Mouse (Mus musculus) liver, embryonic 14.5 days (tissue): ENCODE results near the gene Zfp866. TPM values are rescaled to one million over a fixed set of nuclear protein-coding genes. Genes with fewer than 3 reads are reported as not detected.

Experiments
- ATAC-seq: fragments of 200-750 bp; cut with Nextera tagmentation; 2 replicates; pipeline ENCODE4 v1.8.0; 2017; ENCODE audit warnings: moderate number of reproducible peaks, mild to moderate bottlenecking, moderate library complexity; ENCODE audit not compliant: insufficient read depth
- DNase-seq, 3 experiments: peaks; one replicate each; pipeline ENCODE4 v3.0.0-alpha.2; 2012 to 2013; ENCODE audit warnings: low read depth in 3 of 3, low spot score in 3 of 3
- H3K27ac ChIP-seq: fragments of 300-500 bp; sonication (generic); 2 replicates; pipeline ENCODE4 v1.5.1; 2014; ENCODE audit warnings: moderate library complexity, mild to moderate bottlenecking, control low read depth, inconsistent platforms
- H3K27me3 ChIP-seq: fragments of 300-500 bp; sonication (generic); 2 replicates; pipeline ENCODE4 v1.6.1; 2014; ENCODE audit warnings: mild to moderate bottlenecking, low read length, moderate library complexity; ENCODE audit not compliant: control insufficient read depth, insufficient read depth
- H3K36me3 ChIP-seq: fragments of 300-500 bp; sonication (generic); replicated peaks from 2 replicates; pipeline ENCODE4 v1.6.1; 2014; ENCODE audit warnings: low read depth; ENCODE audit not compliant: control insufficient read depth, insufficient read depth
- H3K4me1 ChIP-seq, 2 experiments: fragments of 200-500 bp in 1 of 2; fragments of 300-500 bp in 1 of 2; sonication (generic) in 1 of 2; replicated peaks; 2 replicates each; pipeline ENCODE4 v1.6.1; 2012 to 2014; ENCODE audit warnings: antibody characterized with exemption in 1 of 2, inconsistent platforms in 1 of 2, low read length in 1 of 2; ENCODE audit not compliant: control insufficient read depth in 2 of 2, insufficient read depth in 2 of 2
- H3K4me2 ChIP-seq: fragments of 300-500 bp; sonication (generic); 2 replicates; pipeline ENCODE4 v1.6.1; 2014; ENCODE audit warnings: low read depth, mild to moderate bottlenecking, control low read depth, moderate library complexity
- H3K4me3 ChIP-seq, 2 experiments: fragments of 200-500 bp in 1 of 2; fragments of 300-500 bp in 1 of 2; sonication (generic) in 1 of 2; 2 replicates each; pipeline ENCODE4 v1.5.1; 2012 to 2014; ENCODE audit warnings: low read depth in 2 of 2, low read length in 2 of 2, mild to moderate bottlenecking in 2 of 2, control low read depth in 1 of 2, inconsistent platforms in 1 of 2, moderate library complexity in 1 of 2; ENCODE audit not compliant: insufficient read depth in 1 of 2
- H3K9ac ChIP-seq: fragments of 300-500 bp; sonication (generic); replicated peaks from 2 replicates; pipeline ENCODE4 v1.6.1; 2014; ENCODE audit warnings: mild to moderate bottlenecking, control low read depth, moderate library complexity
- H3K9me3 ChIP-seq: fragments of 300-500 bp; sonication (generic); 2 replicates; pipeline ENCODE4 v1.6.1; 2016; ENCODE audit warnings: low read length, mixed read lengths; ENCODE audit not compliant: control insufficient read depth
- CTCF ChIP-seq: IDR thresholded peaks from 2 replicates; pipeline ENCODE4 v1.5.1; 2016; ENCODE audit warnings: antibody characterized with exemption, low read depth, control low read depth
- EP300 ChIP-seq: IDR thresholded peaks from 2 replicates; pipeline ENCODE4 v1.6.1; 2016; ENCODE audit warnings: antibody characterized with exemption, low read depth
- WGBS: fragments of 180-500 bp; shearing (Covaris S2); extraction: QIAGEN DNeasy Blood & Tissue Kit; methylation state at CpG from one replicate; pipeline ENCODE4 v1.1.7; 2014; ENCODE audit not compliant: insufficient replicate concordance; 5-methylcytosine and 5-hydroxymethylcytosine counted together
- polyA plus RNA-seq, 2 experiments: library from polyadenylated mRNA; depleted of rRNA in 1 of 2; stranded (reverse) in 1 of 2; unstranded in 1 of 2; fragments of >200 nt; fragmentation: Nextera tagmentation in 1 of 2; extraction: Ambion mirVana in 1 of 2; gene quantifications; 2 replicates each; pipeline versions ENCODE4 v1.2.1 to v1.2.3; 2012 to 2014

Gene Zfp866
- polyA plus RNA-seq, 2 experiments: 5.8 to 6.0 TPM

- H3K36me3 ChIP-seq: no peaks in the 10 kb centered on the region; the same call in 1 of the 2 replicates
- H3K4me2 ChIP-seq: no peak overlapping the region
- TF ChIP-seq EP300 (no peak), CTCF (no peak)
- H3K27me3 ChIP-seq: no peaks in the 10 kb centered on the region
- DNase-seq (no peak), ATAC-seq (no peak)
- 66% methylated on average over 12 of the region's 12 CpGs for WGBS
- H3K4me3 ChIP-seq: no peak overlapping the region
- H3K9me3 ChIP-seq: no peaks in the 10 kb centered on the region
- no peak overlapping the region for H3K9ac ChIP-seq
- no peak overlapping the region for H3K27ac ChIP-seq
- H3K4me1 ChIP-seq: peaks cover 11 to 19% of the 10 kb centered on the region in 2 experiments
Observed at GRCm38 (mm10) chr8:69777111-69777510, 13.9 kb downstream of the Zfp866 start.

- ATAC-seq: no peak
- TF ChIP-seq EP300: no peak
- no peak for TF ChIP-seq CTCF
- Histone ChIP-seq H3K27me3 (no peaks in the 10 kb centered on the region), H3K36me3 (peaks cover 2% of the 10 kb centered on the region; the same call in 1 of the 2 replicates), H3K9me3 (no peaks in the 10 kb centered on the region), H3K27ac (peak overlapping the region; percentile 40), H3K4me2 (peak overlapping the region; percentile 59), H3K9ac (peak overlapping the region; percentile 10; the same call in 1 of the 2 replicates), H3K4me3 (peak overlapping the region; percentile 40 to 73), H3K4me1 (peaks cover 16 to 19% of the 10 kb centered on the region in 2 experiments)
- WGBS: 38% methylated on average over 2 of the region's 2 CpGs
- no peak for DNase-seq
Observed at GRCm38 (mm10) chr8:69775149-69775534, 15.8 kb downstream of the Zfp866 start.

- peak; percentile 99 for DNase-seq
- Histone ChIP-seq H3K27ac (peak within 1 kb of the TSS; percentile 82), H3K4me2 (peak within 1 kb of the TSS; percentile 83), H3K36me3 (peaks cover 2% of the 10 kb centered on the region; the same call in 1 of the 2 replicates), H3K4me1 (peaks cover 16 to 19% of the 10 kb centered on the region in 2 experiments), H3K27me3 (no peaks in the 10 kb centered on the region), H3K9ac (peak within 1 kb of the TSS; percentile 85), H3K9me3 (no peaks in the 10 kb centered on the region), H3K4me3 (peak within 1 kb of the TSS; percentile 73 to 94)
- TF ChIP-seq CTCF (no peak), EP300 (no peak)
- peak; percentile 98 for ATAC-seq
- WGBS: under 1% methylated on average over 41 of the region's 41 CpGs
Observed at GRCm38 (mm10) chr8:69774503-69775148, 16.4 kb downstream of the Zfp866 start, which contains the start of gene Gm20422. Gm20422 (minus strand) TSS chr8:69774886.

GRCm38 (mm10) chr8:69772106-69772505, 18.9 kb downstream of the Zfp866 start:
- Histone ChIP-seq H3K27ac (no peak overlapping the region), H3K4me1 (peaks cover 16 to 19% of the 10 kb centered on the region in 2 experiments), H3K4me2 (no peak overlapping the region), H3K9me3 (no peaks in the 10 kb centered on the region), H3K9ac (no peak overlapping the region), H3K36me3 (peaks cover 23% of the 10 kb centered on the region), H3K27me3 (no peaks in the 10 kb centered on the region), H3K4me3 (no peak overlapping the region)
- DNase-seq: no peak
- TF ChIP-seq CTCF: no peak
- no peak for TF ChIP-seq EP300
- ATAC-seq: no peak
- 82% methylated on average over 2 of the region's 2 CpGs for WGBS

GRCm38 (mm10) chr8:69771221-69771620, 19.8 kb downstream of the Zfp866 start:
- Histone ChIP-seq H3K4me3 (no peak overlapping the region), H3K9me3 (no peaks in the 10 kb centered on the region), H3K9ac (no peak overlapping the region), H3K4me1 (peaks cover 16 to 19% of the 10 kb centered on the region in 2 experiments), H3K4me2 (no peak overlapping the region), H3K27me3 (no peaks in the 10 kb centered on the region), H3K27ac (no peak overlapping the region), H3K36me3 (peaks cover 30% of the 10 kb centered on the region)
- 81% methylated on average over 9 of the region's 9 CpGs for WGBS
- TF ChIP-seq CTCF: no peak
- no peak for TF ChIP-seq EP300
- ATAC-seq (no peak), DNase-seq (no peak)
